Mouse (Mus musculus) left cerebral cortex, postnatal 10 days (tissue): ENCODE results near the gene Kat6b. TPM values are rescaled to one million over a fixed set of nuclear protein-coding genes. Genes with fewer than 3 reads are reported as not detected.
"Not testable (repeated sequence)": the region's sequence is repeated elsewhere in the genome, so short reads cannot be mapped to it uniquely, and the experiment has no call there.

Source experiments
- DNase-seq, 2 experiments: peaks; one replicate each; pipeline ENCODE4 v3.0.0; 2021 to 2022; ENCODE audit warnings: low spot score in 2 of 2, mixed read lengths in 1 of 2; ENCODE audit errors: extremely low spot score in 1 of 2
- intact Hi-C: fragments of 180-260 bp; cut with DNase I; formaldehyde crosslinking; loops from one replicate; pipeline ENCODE4 v1.15.1; 2025
- total RNA-seq, 2 experiments: library from RNA; stranded (reverse); gene quantifications; 2 replicates each; pipeline ENCODE4 v1.2.3; 2021

Kat6b gene
- total RNA-seq, result 10 to 100 TPM; 63.8 to 65.1 TPM

DNA sequence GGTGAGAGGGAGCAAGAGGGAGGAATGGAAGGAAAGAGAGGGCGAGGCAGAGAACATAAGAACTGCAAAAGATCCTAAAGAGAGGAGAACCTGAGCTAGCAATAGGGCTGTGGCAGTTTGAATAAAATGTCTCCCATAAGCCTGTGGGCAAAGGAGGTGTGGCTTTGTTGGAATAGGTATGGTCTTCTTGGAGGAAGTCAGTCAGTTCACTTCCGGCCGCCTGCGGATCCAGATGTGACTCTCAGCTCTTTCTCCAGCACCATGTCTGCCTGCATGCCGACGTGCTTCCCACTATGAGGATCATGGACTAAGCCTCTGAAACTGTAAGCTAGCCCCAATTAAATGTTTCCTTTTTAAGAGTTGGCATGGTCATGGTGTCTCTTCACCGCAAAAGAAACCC is at the start of gene Kat6b:
Gene Kat6b, plus strand, starts transcription at position 204 of the 400 bp plus-strand sequence.
- no peak for DNase-seq
- intact Hi-C loops, result no loop called here

DNA sequence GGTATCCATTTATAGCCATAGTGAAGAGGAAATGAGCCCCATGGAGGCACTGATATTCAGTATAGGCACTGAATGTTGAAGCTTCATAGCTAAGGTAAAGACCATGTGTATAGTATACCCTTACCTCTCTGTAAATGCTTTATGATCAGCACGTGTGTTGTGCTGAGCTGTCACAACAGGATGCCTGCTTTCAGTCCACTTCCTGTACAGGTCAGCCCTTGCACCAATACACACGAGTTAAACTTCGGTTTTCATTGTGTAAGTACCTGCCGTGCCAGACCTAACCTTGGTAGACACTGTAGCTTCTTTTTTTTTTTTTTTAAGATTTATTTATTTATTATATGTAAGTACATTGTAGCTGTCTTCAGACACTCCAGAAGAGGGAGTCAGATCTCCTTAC is 47.8 kb upstream of the Kat6b start:
- DNase-seq, result no peak
- intact Hi-C loops, result no loop called here

GRCm38 (mm10) chr14:21433995-21434394 is 47.2 kb upstream of the Kat6b start:
- intact Hi-C loops, result no loop called here

DNA sequence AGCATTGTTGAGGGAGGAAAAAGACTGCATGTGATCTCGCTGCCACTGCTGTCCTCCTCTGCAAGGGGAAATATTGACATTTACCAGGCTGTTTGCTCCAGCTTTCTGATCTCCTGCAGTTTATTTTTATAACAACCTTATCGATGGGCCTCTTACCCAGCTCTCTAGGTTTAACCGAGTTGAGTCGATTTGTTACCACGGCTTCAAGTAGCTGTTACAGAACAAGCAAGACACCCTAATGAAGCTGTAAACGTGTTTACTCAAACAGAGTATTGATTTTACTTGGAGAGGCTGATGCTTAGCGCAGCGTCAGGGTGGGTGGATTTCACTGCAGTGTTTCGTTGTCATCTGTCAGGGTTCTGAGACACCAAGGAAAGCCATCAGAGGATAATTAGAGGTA is 46.5 kb upstream of the Kat6b start:
- intact Hi-C loops, result no loop called here
- no peak for DNase-seq

More at GRCm38 (mm10) chr14:21433995-21434394, 47.2 kb upstream of the Kat6b start:
- no peak for DNase-seq

GRCm38 (mm10) chr14:21439785-21440184 is 41.4 kb upstream of the Kat6b start:
- DNase-seq, result no peak
- intact Hi-C loops, result no loop called here

- DNase-seq, result no peak
- intact Hi-C loops, result no loop called here
Observed at GRCm38 (mm10) chr14:21440526-21440925, 40.7 kb upstream of the Kat6b start.

- DNase-seq, result peak in 1 of 2 experiments; percentile 33
- intact Hi-C loops, result no loop called here
Observed at GRCm38 (mm10) chr14:21441772-21442533, 39.3 kb upstream of the Kat6b start.

DNA sequence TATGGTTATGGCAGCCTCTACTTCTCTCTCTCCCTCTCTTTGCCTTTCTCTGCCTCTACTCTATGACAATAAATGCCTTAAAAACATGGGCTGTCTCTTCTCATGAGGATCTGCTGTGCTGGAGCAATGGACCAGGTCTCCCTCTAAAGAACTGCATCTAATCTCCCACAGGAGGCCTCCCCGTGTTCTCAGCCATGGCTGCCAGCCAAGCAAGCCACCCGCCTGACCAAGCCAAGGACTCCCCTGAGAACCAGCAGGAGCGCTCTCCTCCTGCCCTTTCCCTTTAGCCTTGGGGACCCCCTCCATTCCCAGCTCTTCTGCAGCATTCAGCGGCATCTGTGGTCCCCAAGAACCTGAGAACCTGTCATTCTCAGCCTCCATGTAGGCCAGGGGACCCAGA is 28.7 kb upstream of the Kat6b start:
- intact Hi-C loops, result no loop called here
- no peak for DNase-seq

DNA sequence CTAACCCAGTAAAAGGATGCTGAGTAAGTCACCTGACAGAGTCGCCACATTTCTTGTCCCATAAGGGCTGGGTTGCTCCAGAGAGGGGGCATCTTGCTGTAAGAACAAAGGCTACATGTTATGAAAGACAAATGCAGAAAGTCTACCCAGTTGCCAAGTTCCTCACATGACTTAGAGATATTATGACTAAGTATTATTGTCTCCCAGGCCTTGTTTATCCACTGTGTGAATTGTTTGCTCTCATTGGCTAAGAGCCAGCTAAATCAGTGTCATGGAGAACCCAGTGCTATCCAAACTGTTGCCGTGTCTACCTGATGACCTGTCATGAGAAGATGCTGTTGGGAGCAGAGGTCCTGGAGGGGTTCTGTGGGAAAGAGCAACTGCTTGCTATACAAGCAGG is 27.3 kb upstream of the Kat6b start:
- intact Hi-C loops, result no loop called here
- no peak for DNase-seq

DNA sequence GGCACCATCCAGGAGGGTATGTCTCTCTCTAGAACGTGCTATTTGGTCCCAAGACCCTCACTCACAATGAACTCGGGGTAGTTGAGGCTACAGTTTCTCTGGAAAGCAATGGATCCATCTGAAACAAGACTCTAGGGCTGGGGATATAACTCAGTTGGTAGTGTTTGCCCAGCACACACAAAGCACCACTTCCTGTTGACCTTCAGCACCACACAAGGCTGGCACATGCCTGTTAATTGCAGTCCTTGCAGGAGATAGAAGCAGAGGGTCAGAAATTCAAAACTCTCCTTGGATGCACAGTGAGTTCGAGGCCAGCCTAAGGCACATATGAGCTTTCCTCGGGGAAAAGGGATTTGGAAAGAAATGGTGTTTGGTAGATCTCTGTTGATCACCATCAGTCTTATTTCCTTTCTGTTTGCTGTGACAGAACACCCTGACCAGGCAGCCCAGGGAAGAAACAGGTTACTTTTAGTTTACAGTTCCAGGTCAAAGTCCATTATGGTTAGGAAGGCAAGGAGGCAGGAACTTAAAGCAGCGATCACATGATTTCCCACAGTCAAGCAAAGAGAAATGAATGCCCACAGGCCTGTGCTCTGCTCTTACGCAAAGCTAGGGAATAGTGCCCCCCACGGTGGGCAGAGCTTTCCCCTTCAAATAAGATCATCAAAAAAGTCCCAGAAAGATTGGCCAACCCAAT is 25.4 kb upstream of the Kat6b start:
- intact Hi-C loops, result no loop called here
- DNase-seq, result no peak

GRCm38 (mm10) chr14:21456526-21456925 is 24.7 kb upstream of the Kat6b start:
- intact Hi-C loops, result no loop called here
- no peak for DNase-seq

DNA sequence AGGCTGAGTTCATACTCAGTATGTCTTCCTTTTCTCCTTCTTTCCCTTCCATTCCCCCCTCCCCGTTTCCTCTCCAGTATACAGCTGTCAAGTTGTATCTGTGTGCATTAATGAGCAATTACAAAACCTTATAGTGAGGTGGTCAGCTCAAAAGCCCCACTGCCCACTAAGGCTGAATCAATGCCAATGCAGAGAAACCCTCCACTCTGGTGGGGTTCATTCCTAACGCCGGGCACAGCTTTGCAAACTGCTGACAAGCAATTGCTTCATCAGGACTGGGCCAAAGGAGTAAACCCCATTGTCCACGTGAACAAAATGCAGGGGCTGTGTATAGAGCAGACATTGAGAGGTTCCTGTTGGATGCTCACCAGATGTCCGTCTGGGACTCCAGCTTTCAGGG is 23.4 kb upstream of the Kat6b start:
- intact Hi-C loops, result no loop called here
- no peak for DNase-seq

DNA sequence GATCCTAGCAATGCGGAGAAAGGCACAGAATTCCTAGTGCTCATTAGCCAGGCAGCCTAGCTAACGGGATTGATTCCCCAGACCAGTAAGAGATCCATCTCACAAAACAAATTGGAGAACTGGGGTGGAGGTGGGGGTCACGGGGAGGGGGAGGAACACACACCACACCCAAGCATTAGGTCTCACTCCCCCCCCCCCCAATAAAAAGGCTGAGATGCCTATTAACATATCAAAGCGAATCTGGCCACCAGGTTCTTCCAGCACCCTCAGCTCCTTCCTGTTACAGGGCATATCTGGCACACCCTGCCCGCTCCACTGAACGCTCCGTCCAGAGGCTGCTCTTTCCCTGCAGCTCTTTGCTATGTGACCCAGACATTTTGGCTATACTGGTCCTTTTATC is 22.5 kb upstream of the Kat6b start:
- intact Hi-C loops, result no loop called here
- no peak for DNase-seq

GRCm38 (mm10) chr14:21459163-21459562 is 22.1 kb upstream of the Kat6b start:
- intact Hi-C loops, result no loop called here
- DNase-seq, result no peak

- intact Hi-C loops, result no loop called here
- no peak for DNase-seq
Observed at GRCm38 (mm10) chr14:21462398-21462797, 18.8 kb upstream of the Kat6b start.

GRCm38 (mm10) chr14:21463117-21463712 is 18.0 kb upstream of the Kat6b start:
- no peak for DNase-seq
- intact Hi-C loops, result no loop called here

DNA sequence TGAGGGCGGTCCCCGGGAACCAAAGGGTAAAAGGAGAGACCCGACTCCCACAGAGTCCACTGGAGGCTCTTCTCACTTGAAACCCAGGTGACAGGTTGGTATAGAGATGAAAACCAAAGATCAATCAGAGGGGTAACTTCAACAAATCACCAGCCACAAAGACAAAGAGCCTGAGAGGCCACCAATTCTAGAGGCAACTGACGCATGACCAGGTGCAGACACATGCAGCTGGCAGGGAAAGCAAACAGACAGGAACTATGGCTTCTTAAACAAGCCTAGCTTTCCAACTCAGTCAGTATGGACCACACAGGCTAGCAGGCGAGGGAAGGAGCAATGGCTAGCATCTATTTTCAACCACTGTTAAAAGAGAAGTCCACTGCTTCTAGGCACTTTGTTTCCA is 10.8 kb upstream of the Kat6b start:
- intact Hi-C loops, result no loop called here
- DNase-seq, result no peak

GRCm38 (mm10) chr14:21471975-21472374 is 9.3 kb upstream of the Kat6b start:
- intact Hi-C loops, result no loop called here
- DNase-seq, result no peak

DNA sequence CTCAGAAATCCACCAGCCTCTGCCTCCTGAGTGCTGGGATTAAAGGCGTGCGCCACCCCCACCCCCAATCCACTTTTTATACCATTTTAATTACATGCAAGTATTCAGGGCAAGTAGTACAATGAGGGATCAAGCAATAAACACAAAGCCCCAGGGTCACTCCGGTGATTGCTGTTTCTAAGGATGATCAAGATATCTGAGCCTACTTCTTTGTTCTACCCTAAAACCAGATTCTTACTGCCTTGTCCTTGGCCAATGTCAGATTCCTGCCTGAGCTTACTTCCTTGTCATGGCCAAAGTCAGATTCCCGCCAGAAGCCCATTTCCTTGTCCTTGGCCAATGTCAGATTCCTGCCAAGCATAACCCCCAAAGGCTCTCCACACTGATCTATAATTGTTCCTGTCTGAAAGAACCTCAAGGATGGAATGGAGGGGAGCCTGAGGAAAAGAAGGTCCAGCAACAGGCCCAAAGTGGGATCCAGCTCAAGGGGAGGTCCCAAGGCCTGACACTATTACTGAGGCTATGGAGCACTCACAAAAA is 6.6 kb upstream of the Kat6b start:
- DNase-seq, intact Hi-C loops: not testable (repeated sequence)

GRCm38 (mm10) chr14:21477181-21477580 is 4.1 kb upstream of the Kat6b start:
- no peak for DNase-seq
- intact Hi-C loops, result no loop called here
